Mouse (Mus musculus): Measurements from ENCODE around the gene Abracl. TPM values are rescaled to one million over a fixed set of nuclear protein-coding genes. Genes with fewer than 3 reads are reported as not detected.
A peak's percentile ranks its signal among the peaks of the same experiment; 100 is the strongest.

Gene Abracl
- polyA plus RNA-seq, 1 experiment from 2014 or later: 102 TPM

DNA sequence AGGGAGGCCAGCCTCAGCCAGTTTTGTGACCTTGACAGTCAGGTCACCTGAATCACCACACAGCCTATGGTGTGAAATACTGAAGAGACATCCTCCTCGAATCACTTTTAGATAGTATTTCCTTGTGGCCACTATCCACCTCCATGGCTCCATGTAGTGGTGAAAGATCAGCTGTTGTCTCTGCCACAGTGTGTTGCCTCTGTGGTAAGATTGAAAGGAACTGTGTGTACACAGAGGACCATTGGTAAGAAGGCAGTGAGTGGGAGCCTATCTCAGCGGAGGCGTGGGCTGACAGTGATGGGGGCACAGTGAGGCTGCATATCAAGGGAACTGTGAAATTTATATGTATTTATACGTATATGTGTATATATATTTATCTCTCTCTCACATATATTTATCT lies 38.4 kb upstream of the Abracl start:
- 83% methylated on average over 4 of the region's 4 CpGs for WGBS
- H3K9ac ChIP-seq (replicated peaks; ENCODE audit: low read length): no peak overlapping the region
- H3K4me3 ChIP-seq (ENCODE audit: low read length): no peak overlapping the region

DNA sequence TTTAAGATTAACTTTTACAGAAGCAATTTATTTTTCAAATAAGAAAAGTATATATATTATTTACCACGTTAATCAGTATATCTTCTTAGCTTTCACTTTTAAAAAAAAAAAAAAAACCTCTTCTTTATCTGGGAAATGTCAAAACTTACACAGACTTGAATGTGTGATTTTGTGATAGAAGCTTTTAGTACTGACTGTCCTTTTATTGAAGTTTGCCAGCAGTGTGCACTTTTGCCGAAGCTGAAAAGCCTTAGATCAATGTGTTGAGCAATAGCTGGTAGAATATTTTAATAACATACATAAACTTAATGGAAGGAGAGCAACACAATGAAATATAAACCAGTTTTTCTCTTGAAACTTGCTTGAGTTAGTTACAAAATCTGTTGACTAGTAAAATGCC lies 37.7 kb upstream of the Abracl start:
- WGBS: 80% methylated on average over 2 of the region's 2 CpGs
- no peak for ATAC-seq (ENCODE audit: low FRiP score, low TSS enrichment)
- H3K36me3 ChIP-seq (ENCODE audit: insufficient read depth, low read length): 0 out of 2 replicates have a peak, but pooled peaks cover 2% of the 10 kb centered on the region
- no peaks in the 10 kb centered on the region for H3K27me3 ChIP-seq (ENCODE audit: insufficient read depth, low read length)
- no peak overlapping the region for H3K4me2 ChIP-seq (replicated peaks; ENCODE audit: low read depth, low read length)
- H3K9me3 ChIP-seq (ENCODE audit: low read length): no peaks in the 10 kb centered on the region
- H3K9ac ChIP-seq (replicated peaks; ENCODE audit: low read length): no peak overlapping the region
- peaks cover 27% of the 10 kb centered on the region for H3K4me1 ChIP-seq (ENCODE audit: insufficient read depth, low read length)
- no peak overlapping the region for H3K27ac ChIP-seq (ENCODE audit: low read length)
- H3K4me3 ChIP-seq (ENCODE audit: low read length): no peak overlapping the region

More for the DNA sequence above, 38.4 kb upstream of the Abracl start:
- Histone ChIP-seq H3K9me3 (ENCODE audit: low read length) (no peaks in the 10 kb centered on the region), H3K4me1 (ENCODE audit: insufficient read depth, low read length) (peaks cover 33% of the 10 kb centered on the region), H3K4me2 (replicated peaks; ENCODE audit: low read depth, low read length) (no peak overlapping the region), H3K36me3 (ENCODE audit: insufficient read depth, low read length) (0 out of 2 replicates have a peak, but pooled peaks cover 5% of the 10 kb centered on the region), H3K27ac (ENCODE audit: low read length) (no peak overlapping the region), H3K27me3 (ENCODE audit: insufficient read depth, low read length) (no peaks in the 10 kb centered on the region)
- no peak for ATAC-seq (ENCODE audit: low FRiP score, low TSS enrichment)

DNA sequence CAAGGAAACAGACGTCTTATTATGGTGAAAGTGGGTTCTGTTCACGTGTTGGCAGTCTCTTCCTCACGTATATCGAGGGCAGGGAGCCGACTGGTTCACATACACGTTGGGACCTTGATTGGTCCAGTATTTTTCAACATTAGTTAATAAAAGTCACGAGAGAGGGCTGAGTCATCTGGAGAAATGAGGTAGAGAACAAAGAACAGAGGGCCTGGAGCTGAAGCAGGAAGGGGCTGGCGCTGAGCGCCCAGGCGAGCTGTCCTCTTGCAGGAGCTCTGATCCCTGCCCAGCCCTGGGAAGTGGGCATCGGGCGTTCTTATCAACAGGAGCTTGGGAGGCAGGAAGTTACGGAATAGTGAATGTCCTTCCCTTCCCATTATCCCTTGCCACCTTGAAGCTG lies 36.7 kb upstream of the Abracl start:
- H3K27me3 ChIP-seq (ENCODE audit: insufficient read depth, low read length): no peaks in the 10 kb centered on the region
- peaks cover 26% of the 10 kb centered on the region for H3K4me1 ChIP-seq (ENCODE audit: insufficient read depth, low read length)
- ATAC-seq (ENCODE audit: low FRiP score, low TSS enrichment): no peak
- no peak overlapping the region for H3K4me2 ChIP-seq (replicated peaks; ENCODE audit: low read depth, low read length)
- H3K36me3 ChIP-seq (ENCODE audit: insufficient read depth, low read length): no peaks in the 10 kb centered on the region
- H3K9me3 ChIP-seq (ENCODE audit: low read length): no peaks in the 10 kb centered on the region
- H3K27ac ChIP-seq (ENCODE audit: low read length): 0 out of 2 replicates have a peak overlapping the region, but pooled peaks have one; percentile 14
- no peak overlapping the region for H3K4me3 ChIP-seq (ENCODE audit: low read length)
- no peak overlapping the region for H3K9ac ChIP-seq (replicated peaks; ENCODE audit: low read length)
- 84% methylated on average over 13 of the region's 13 CpGs for WGBS

DNA sequence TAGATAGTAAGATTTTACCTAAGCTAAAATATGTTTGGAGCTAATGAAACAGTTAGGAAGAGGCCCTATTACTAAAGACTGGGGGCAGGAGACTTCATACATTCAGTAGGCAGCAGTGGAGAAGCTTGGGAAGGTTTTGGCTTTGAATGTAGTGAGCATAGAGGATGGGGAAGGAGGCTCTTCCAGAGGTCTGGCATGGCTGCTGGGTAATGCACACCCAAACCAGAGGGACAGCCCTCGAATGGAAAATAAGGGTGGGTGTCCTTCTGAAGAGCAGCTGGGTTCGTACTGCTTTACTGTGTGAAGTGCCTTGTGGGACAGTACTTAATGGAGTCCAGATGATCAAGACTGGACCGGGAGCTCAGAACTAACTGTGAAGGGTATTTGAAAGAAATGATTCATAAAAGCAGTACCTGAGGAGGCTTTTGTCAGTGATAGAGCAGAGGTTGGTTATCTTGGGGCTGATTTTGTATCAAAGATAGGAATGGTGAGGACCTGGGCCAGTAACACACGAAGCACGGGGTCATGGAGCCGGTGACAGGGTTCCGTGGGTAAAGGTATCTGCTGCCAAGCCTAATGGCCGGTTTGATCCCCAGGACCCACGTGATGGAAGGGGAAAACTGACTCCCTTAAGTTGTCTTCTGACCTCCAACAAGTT lies 35.7 kb upstream of the Abracl start:
- H3K4me3 ChIP-seq (ENCODE audit: low read length): no peak overlapping the region
- H3K4me1 ChIP-seq (ENCODE audit: insufficient read depth, low read length): peaks cover 26% of the 10 kb centered on the region
- no peaks in the 10 kb centered on the region for H3K27me3 ChIP-seq (ENCODE audit: insufficient read depth, low read length)
- H3K36me3 ChIP-seq (ENCODE audit: insufficient read depth, low read length): no peaks in the 10 kb centered on the region
- no peak overlapping the region for H3K9ac ChIP-seq (replicated peaks; ENCODE audit: low read length)
- ATAC-seq (ENCODE audit: low FRiP score, low TSS enrichment): no peak
- WGBS: 85% methylated on average over 9 of the region's 9 CpGs
- H3K27ac ChIP-seq (ENCODE audit: low read length): no peak overlapping the region
- H3K9me3 ChIP-seq (ENCODE audit: low read length): no peaks in the 10 kb centered on the region
- H3K4me2 ChIP-seq (replicated peaks; ENCODE audit: low read depth, low read length): no peak overlapping the region

DNA sequence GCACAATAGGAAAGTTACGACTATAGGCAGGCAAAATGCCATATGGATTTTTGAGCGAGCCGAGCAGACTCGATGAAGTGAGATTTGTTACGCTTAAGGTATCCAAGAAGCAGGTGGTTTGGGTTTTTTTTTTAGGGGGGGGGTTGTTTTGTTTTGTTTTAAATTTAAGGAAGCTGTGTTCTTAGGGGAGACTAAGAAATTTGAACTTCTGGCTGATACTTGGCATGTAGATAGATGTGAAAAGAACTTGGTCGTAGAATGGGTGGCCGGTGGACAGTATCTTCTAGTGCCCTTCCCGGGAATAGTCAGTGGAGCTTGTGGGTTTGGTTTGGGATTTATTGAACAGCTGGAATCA lies 33.3 kb upstream of the Abracl start:
- H3K9ac ChIP-seq (replicated peaks; ENCODE audit: low read length): peak overlapping the region; percentile 97
- peak overlapping the region; percentile 88; the same call in 1 of the 2 replicates for H3K27ac ChIP-seq (ENCODE audit: low read length)
- peak overlapping the region; percentile 99 for H3K4me3 ChIP-seq (ENCODE audit: low read length)
- WGBS: under 1% methylated on average over 8 of the region's 8 CpGs
- H3K9me3 ChIP-seq (ENCODE audit: low read length): no peaks in the 10 kb centered on the region
- no peak for ATAC-seq (ENCODE audit: low FRiP score, low TSS enrichment)
- H3K4me2 ChIP-seq (replicated peaks; ENCODE audit: low read depth, low read length): peak overlapping the region; percentile 75
- H3K36me3 ChIP-seq (ENCODE audit: insufficient read depth, low read length): no peaks in the 10 kb centered on the region
- no peaks in the 10 kb centered on the region for H3K27me3 ChIP-seq (ENCODE audit: insufficient read depth, low read length)
- H3K4me1 ChIP-seq (ENCODE audit: insufficient read depth, low read length): peaks cover 26% of the 10 kb centered on the region

DNA sequence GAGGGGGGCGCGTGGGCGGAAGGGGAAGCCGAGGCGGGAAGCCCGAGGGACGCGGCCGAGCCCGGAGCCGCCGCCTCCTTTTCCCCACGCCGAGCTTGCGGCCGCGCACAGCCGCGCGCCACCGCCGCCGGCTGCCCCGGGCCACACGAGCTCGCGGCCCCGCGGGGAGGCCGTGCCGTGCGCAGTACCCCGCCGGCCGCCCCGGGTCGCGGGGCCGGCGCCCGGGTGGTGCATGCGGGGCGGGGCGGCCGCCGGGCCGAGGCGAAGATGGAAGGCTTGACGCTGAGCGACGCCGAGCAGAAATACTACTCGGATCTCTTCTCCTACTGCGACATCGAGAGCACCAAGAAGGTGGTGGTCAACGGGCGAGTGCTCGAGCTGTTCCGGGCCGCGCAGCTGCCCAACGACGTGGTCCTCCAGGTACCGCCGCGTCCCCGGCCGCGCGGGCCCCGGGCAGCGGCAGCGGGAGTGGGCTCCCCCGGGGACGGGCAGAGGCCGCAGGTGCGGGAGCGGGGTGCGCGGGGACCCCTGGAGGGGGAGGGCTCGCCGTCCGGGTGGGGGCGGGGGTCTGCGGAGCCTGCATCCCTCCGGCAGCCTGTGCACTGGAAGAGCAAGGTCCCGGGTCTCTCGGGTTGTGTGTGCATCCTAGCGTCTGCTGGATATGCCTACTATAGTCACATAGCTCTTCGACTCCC lies 32.8 kb upstream of the Abracl start, which contains the start of gene Reps1:
Reps1 (plus strand) TSS at position 166 of the 695 bp plus-strand sequence.
- no peaks in the 10 kb centered on the region for H3K36me3 ChIP-seq (ENCODE audit: insufficient read depth, low read length)
- peaks cover 26% of the 10 kb centered on the region for H3K4me1 ChIP-seq (ENCODE audit: insufficient read depth, low read length)
- H3K4me3 ChIP-seq (ENCODE audit: low read length): peak within 1 kb of the TSS; percentile 99
- no peaks in the 10 kb centered on the region for H3K9me3 ChIP-seq (ENCODE audit: low read length)
- peak within 1 kb of the TSS; percentile 97 for H3K9ac ChIP-seq (replicated peaks; ENCODE audit: low read length)
- ATAC-seq (ENCODE audit: low FRiP score, low TSS enrichment): peak; percentile 81
- no peaks in the 10 kb centered on the region for H3K27me3 ChIP-seq (ENCODE audit: insufficient read depth, low read length)
- H3K27ac ChIP-seq (ENCODE audit: low read length): peak within 1 kb of the TSS; percentile 88
- H3K4me2 ChIP-seq (replicated peaks; ENCODE audit: low read depth, low read length): peak within 1 kb of the TSS; percentile 75
- WGBS: 0% methylated on average over 64 of the region's 90 CpGs

DNA sequence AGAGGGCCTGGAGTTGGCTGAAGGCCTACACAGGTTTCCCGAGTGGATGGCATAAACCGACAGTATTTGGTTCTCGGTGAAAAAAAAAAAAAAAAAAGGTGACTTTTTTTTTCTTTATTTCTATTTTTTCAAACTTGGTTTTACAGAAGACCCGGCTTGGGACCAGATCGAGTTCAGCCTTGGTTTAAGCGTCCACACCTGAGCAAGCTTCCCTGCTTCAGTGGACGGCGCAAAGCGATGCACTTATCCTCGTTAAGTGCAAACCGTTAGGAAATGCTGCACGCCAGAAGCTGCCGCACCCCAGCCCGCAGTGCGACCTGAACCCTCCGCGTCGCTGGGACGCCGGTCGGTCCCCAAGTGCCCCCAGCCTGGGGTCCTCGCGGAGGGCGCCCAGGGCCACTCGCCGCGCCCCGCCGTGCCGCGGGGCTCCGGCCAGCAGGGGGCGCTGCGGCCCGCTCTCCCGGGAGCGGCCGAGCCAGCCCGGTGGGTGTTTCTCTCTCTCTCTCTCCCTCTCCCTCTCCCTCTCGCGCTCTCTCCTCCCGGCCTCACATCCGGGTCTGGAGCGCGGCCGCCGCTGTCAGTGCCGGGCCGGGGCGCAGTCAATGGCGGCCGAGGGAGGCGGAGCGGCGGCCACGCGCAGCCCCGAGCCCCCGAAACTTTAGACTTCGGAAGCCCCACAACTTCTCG lies 32.1 kb upstream of the Abracl start:
- H3K4me1 ChIP-seq (ENCODE audit: insufficient read depth, low read length): peaks cover 26% of the 10 kb centered on the region
- H3K4me3 ChIP-seq (ENCODE audit: low read length): peak overlapping the region; percentile 99
- 3% methylated on average over 41 of the region's 61 CpGs for WGBS
- peak overlapping the region; percentile 97 for H3K9ac ChIP-seq (replicated peaks; ENCODE audit: low read length)
- no peaks in the 10 kb centered on the region for H3K9me3 ChIP-seq (ENCODE audit: low read length)
- peak; percentile 99 for ATAC-seq (ENCODE audit: low FRiP score, low TSS enrichment)
- H3K27ac ChIP-seq (ENCODE audit: low read length): peak overlapping the region; percentile 88
- no peaks in the 10 kb centered on the region for H3K36me3 ChIP-seq (ENCODE audit: insufficient read depth, low read length)
- H3K27me3 ChIP-seq (ENCODE audit: insufficient read depth, low read length): no peaks in the 10 kb centered on the region
- H3K4me2 ChIP-seq (replicated peaks; ENCODE audit: low read depth, low read length): peak overlapping the region; percentile 75

DNA sequence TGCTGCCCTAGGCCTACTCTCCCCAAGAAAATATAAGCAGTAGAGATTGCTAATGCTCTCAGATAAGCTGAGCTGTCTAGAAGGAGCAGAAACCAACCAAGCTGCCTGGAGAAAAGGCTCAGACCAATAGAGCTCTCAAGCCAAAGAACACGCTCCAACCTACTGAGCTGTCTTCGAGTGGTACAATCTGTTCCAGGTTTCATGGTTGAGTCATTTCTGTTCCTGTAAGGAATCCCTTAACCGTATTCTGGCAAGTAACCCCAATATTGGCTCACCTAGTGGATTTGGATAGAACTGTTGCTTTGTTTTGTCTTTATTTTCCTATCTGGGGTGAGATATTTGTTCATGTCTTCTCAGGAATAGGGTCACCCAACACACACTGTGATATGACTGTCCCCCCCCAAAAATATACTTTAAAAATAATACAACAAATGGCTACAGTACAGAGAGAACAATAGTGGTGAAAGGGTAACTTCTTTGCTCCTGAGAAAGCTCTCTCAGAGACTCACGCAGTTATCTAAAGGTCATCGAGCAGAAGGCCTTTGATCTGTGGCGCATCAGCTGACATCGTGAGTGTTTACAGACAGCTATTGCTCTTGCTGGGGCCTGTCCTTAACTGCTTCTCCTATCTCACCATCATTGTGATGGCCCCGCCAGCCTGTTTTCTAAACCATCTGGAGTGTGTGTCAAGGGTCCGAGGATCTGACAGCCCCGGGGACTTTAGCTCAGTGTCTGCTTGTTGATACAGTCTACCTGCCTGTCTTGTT lies 24.5 kb upstream of the Abracl start:
- no peak overlapping the region for H3K4me3 ChIP-seq (ENCODE audit: low read length)
- H3K4me1 ChIP-seq (ENCODE audit: insufficient read depth, low read length): no peaks in the 10 kb centered on the region
- WGBS: 47% methylated on average over 10 of the region's 10 CpGs
- no peak overlapping the region for H3K9ac ChIP-seq (replicated peaks; ENCODE audit: low read length)
- no peak overlapping the region for H3K4me2 ChIP-seq (replicated peaks; ENCODE audit: low read depth, low read length)
- H3K36me3 ChIP-seq (ENCODE audit: insufficient read depth, low read length): no peaks in the 10 kb centered on the region
- H3K27ac ChIP-seq (ENCODE audit: low read length): no peak overlapping the region
- H3K27me3 ChIP-seq (ENCODE audit: insufficient read depth, low read length): no peaks in the 10 kb centered on the region
- no peak for ATAC-seq (ENCODE audit: low FRiP score, low TSS enrichment)
- H3K9me3 ChIP-seq (ENCODE audit: low read length): no peaks in the 10 kb centered on the region

DNA sequence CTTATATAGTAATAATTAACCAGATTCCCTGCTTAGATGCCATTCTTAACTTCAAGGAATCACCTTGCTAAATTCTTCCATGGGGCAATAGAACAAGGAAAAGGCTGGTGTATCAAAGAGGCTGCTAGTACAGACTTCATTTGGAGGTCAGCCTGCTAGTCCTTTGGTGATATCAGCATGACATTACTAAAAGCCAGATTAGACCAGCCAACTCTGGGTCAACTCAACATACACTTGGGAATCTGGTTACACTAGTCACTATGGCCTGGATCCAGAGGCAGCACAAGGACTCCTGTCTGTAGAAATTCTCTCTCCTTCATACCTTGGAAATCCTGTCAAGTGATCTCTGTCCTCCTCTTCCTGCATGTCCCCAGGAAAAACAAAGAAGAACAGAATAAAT lies 23.3 kb upstream of the Abracl start:
- no peaks in the 10 kb centered on the region for H3K9me3 ChIP-seq (ENCODE audit: low read length)
- no peak overlapping the region for H3K4me2 ChIP-seq (replicated peaks; ENCODE audit: low read depth, low read length)
- no peak for ATAC-seq (ENCODE audit: low FRiP score, low TSS enrichment)
- no peaks in the 10 kb centered on the region for H3K36me3 ChIP-seq (ENCODE audit: insufficient read depth, low read length)
- no peak overlapping the region for H3K4me3 ChIP-seq (ENCODE audit: low read length)
- no peak overlapping the region for H3K9ac ChIP-seq (replicated peaks; ENCODE audit: low read length)
- no peak overlapping the region for H3K27ac ChIP-seq (ENCODE audit: low read length)
- H3K4me1 ChIP-seq (ENCODE audit: insufficient read depth, low read length): no peaks in the 10 kb centered on the region
- H3K27me3 ChIP-seq (ENCODE audit: insufficient read depth, low read length): no peaks in the 10 kb centered on the region
